Mouse (Mus musculus) adrenal gland, postnatal 25 days (tissue): ENCODE measurements around the gene Tiam2. TPM values are rescaled to one million over a fixed set of nuclear protein-coding genes. Genes with fewer than 3 reads are reported as not detected.

Source experiments
- DNase-seq: peaks from one replicate; pipeline ENCODE4 v3.0.0; 2021; ENCODE audit warnings: mixed read lengths
- total RNA-seq: library from RNA; stranded (reverse); gene quantifications from 2 replicates; pipeline ENCODE4 v1.2.3, GENCODE M21; 2021

Gene Tiam2
- total RNA-seq, 1 experiment from 2014 or later: 45.6 TPM

- no peak for DNase-seq
Observed at GRCm38 (mm10) chr17:3396881-3397281, 70.5 kb downstream of the Tiam2 start.

- no peak for DNase-seq
Observed at GRCm38 (mm10) chr17:3397836-3398235, 71.5 kb downstream of the Tiam2 start.

GRCm38 (mm10) chr17:3405350-3406073 is 79.1 kb downstream of the Tiam2 start:
- DNase-seq: no peak

GRCm38 (mm10) chr17:3407051-3407450 is 80.7 kb downstream of the Tiam2 start:
- no peak for DNase-seq

- DNase-seq: no peak
Observed at GRCm38 (mm10) chr17:3410307-3410706, 83.9 kb downstream of the Tiam2 start.

GRCm38 (mm10) chr17:3412771-3413170 is 86.4 kb downstream of the Tiam2 start:
- DNase-seq: no peak

- peak; percentile 49 for DNase-seq
Observed at GRCm38 (mm10) chr17:3415580-3415979, 89.2 kb downstream of the Tiam2 start.

GRCm38 (mm10) chr17:3416401-3416800 is 90.0 kb downstream of the Tiam2 start:
- no peak for DNase-seq

GRCm38 (mm10) chr17:3419368-3419928 is 93.1 kb downstream of the Tiam2 start:
- DNase-seq: no peak

- no peak for DNase-seq
Observed at GRCm38 (mm10) chr17:3420148-3420547, 93.8 kb downstream of the Tiam2 start.

- peak; percentile 49 for DNase-seq
Observed at GRCm38 (mm10) chr17:3423416-3423815, 97.0 kb downstream of the Tiam2 start.

GRCm38 (mm10) chr17:3428659-3429058 is 102.3 kb downstream of the Tiam2 start:
- DNase-seq: no peak

- no peak for DNase-seq
Observed at GRCm38 (mm10) chr17:3432590-3433498, 106.5 kb downstream of the Tiam2 start.

- DNase-seq: no peak
Observed at GRCm38 (mm10) chr17:3433521-3434271, 107.3 kb downstream of the Tiam2 start.

GRCm38 (mm10) chr17:3435299-3435698 is 108.9 kb downstream of the Tiam2 start:
- DNase-seq: no peak

- no peak for DNase-seq
Observed at GRCm38 (mm10) chr17:3436841-3437515, 110.6 kb downstream of the Tiam2 start.

GRCm38 (mm10) chr17:3442526-3443401 is 116.4 kb downstream of the Tiam2 start:
- no peak for DNase-seq

- DNase-seq: no peak
Observed at GRCm38 (mm10) chr17:3446191-3446950, 120.0 kb downstream of the Tiam2 start.

GRCm38 (mm10) chr17:3448725-3449124 is 122.4 kb downstream of the Tiam2 start:
- peak; percentile 59 for DNase-seq

- DNase-seq: peak; percentile 70
Observed at GRCm38 (mm10) chr17:3451077-3451476, 124.7 kb downstream of the Tiam2 start.
